Mouse (Mus musculus) kidney, adult 2 months (tissue): ENCODE data around the gene Trim26.

Source experiments
- CTCF ChIP-seq: fragments of 200-500 bp; conservative IDR thresholded peaks from 2 replicates; pipeline ENCODE4 v1.5.1; 2011; ENCODE audit warnings: low read depth, mild to moderate bottlenecking, control low read depth, low read length, moderate library complexity, mixed read lengths; ENCODE audit not compliant: insufficient read depth, insufficient read length
- POLR2A ChIP-seq: fragments of 200-500 bp; IDR thresholded peaks from one replicate; pipeline ENCODE4 v1.6.1; 2011; ENCODE audit warnings: low read depth, low read length, control low read depth

GRCm38 (mm10) chr17:36836427-36836812 lies 514 bp upstream of the Trim26 start:
- no peak for TF ChIP-seq POLR2A
- no peak for TF ChIP-seq CTCF
